Mouse (Mus musculus) liver, adult 2 months (tissue): ENCODE measurements around the gene Ralgps2.

Experiments used
- CTCF ChIP-seq: fragments of 200-500 bp; IDR thresholded peaks from 2 replicates; pipeline ENCODE4 v1.5.1; 2011; ENCODE audit warnings: low read depth, low read length, control low read depth
- POLR2A ChIP-seq: fragments of 200-500 bp; IDR thresholded peaks from 2 replicates; pipeline ENCODE4 v1.6.1; 2011; ENCODE audit warnings: low read length, control low read depth; ENCODE audit not compliant: insufficient read depth; ENCODE audit errors: extremely low read depth

GRCm38 (mm10) chr1:156775190-156775589 lies 164.2 kb downstream of the Ralgps2 start:
- no peak for TF ChIP-seq CTCF
- TF ChIP-seq POLR2A: no peak
